ENCODE assay signal across 1 mouse cellular context in the genomic region with DNA sequence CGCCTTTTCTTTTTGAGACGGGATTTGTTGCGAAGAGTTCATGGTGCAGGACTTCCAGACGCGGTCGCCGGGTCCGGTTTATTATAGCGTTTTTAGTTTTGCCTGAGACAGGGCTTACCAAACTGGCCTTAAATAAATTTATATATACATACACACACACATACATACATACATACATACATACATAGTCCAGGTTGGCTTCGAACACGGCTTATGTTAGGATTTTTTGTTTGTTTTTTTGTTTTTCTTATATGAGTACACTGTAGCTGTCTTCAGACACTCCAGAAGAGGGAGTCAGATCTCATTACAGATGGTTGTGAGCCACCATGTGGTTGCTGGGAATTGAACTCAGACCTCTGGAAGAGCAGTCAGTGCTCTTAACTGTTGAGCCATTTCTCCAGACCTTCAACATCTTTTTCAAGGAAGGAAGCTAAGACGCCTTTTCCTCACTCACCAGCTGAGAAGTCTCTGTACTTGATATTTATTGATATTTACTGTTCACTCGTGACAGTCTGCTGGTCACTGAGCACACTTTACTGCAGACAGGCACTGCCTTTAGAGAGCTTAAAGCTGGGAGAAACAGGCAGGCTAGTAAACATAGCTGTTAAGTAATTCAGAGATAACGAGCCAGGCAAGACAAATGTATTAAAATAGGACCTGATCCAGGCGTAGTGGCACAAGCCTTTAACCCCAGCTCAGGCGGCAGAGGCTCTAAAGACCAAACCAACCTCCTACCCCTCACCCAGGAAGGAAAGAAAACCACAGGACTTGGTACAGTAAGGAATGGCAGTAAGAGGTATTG.
TF ChIP-seq lines count a peak whose summit lies in the region.

No protein-coding gene starts in this region.

TF ChIP-seq in CH12.LX, 34 proteins besides CTCF, POLR2A, EP300 and RAD21 (continued from another document):
- TF ChIP-seq BHLHE40 (IDR thresholded peaks at IDR 0.05; ENCODE audit: low read depth, low read length) (no peak), ETS1 (conservative IDR thresholded peaks at IDR 0.05; ENCODE audit: low read depth, low read length) (no peak), ZMIZ1 (IDR thresholded peaks at IDR 0.05; ENCODE audit: low read depth, low read length) (no peak), MXI1 (IDR thresholded peaks at IDR 0.05; ENCODE audit: low read depth, low read length) (no peak; the same call in 1 of the 2 replicates), NELFE (IDR thresholded peaks at IDR 0.05; ENCODE audit: low read depth, low read length) (no peak), IRF4 (IDR thresholded peaks at IDR 0.05; ENCODE audit: low read depth, low read length) (no peak), GABPA (IDR thresholded peaks at IDR 0.05; ENCODE audit: insufficient replicate concordance, low read depth, low read length) (no peak), USF2 (conservative IDR thresholded peaks at IDR 0.05; ENCODE audit: low read depth, low read length) (no peak), MAFK (IDR thresholded peaks at IDR 0.05; ENCODE audit: insufficient replicate concordance, low read length) (no peak), MYC (IDR thresholded peaks at IDR 0.05; ENCODE audit: low read depth, low read length) (peak; percentile 93), JUND (conservative IDR thresholded peaks at IDR 0.05; ENCODE audit: low read depth, low read length) (no peak)
